Mouse (Mus musculus): ENCODE data around the gene Cfap46.

DNA sequence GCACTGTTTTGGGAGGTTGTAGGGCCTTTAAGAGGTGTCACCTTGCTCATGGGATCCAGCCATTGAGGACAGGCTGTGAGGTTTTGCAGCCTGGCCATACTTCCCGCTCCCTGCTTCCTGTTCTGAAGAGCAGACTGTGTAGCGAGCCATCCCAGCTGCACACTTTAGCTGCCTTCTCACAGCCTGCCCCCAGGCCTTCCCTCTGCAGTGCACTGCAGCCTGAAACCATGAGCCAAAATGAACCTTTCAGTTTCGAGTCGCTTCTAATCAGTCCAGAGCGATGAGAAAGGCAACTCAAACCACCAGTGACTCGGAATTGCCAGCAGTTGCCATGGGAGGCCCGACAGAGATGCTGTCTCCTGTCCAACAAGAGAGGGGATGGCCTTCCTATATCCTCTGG, 33.9 kb downstream of the Cfap46 start:
- TF ChIP-seq CTCF (conservative IDR thresholded peaks at IDR 0.05; ENCODE audit: low read length) (no peak), POU5F1 (IDR thresholded peaks at IDR 0.05; ENCODE audit: borderline replicate concordance, low read length) (no peak), NANOG (IDR thresholded peaks at IDR 0.05; ENCODE audit: borderline replicate concordance, low read length) (no peak)
